Mouse (Mus musculus): Measurements from ENCODE around the gene Sh3bgr. TPM values are rescaled to one million over a fixed set of nuclear protein-coding genes. Genes with fewer than 3 reads are reported as not detected.

Sh3bgr gene
- polyA plus RNA-seq (2017; shearing (Covaris generic)), result not detected

DNA sequence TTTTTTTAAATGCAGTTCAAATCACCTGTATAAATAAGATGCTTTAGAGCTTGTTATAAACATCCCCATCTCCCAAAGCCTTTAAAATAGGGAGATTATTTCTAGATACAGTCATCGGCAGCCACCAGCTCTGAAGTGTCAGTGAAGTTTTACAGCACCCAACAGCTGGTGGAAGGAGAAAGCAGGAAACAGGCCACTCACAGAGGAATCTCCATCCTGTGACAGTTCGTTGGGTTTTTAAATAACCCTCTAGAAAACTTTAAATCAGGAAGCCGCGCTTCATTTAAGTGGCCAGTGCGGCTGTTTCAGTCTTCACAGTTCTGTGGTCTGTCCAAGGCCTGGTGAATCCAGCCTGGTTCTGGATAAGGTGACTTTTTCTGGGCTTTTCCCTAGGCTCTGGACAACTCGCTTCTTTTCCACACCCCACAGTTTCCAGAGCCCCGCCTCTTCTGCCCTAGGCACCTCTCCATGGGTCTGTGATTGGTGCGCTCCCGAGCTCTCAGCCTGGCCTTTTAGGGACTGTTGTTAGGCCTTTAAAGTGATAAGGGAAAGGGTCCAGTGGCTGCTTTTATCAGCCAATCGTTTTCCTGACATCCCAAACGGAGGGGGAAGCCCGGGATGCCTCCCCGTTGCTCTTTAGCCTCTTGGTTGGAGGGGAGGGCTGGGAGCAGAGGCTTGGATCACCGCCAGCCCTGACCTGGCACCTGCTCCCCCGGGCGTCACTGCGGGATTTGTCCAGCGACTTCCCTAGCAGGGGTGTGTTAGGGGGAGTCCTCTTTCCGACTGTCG lies at the start of gene Sh3bgr:
Gene Sh3bgr (plus strand): TSS at position 538 of the 789 bp plus-strand sequence.

GRCm38 (mm10) chr16:96191531-96192506 lies 8.4 kb upstream of the Sh3bgr start, which contains the start of gene Lca5l:
Gene Lca5l (minus strand): TSS chr16:96192271.

DNA sequence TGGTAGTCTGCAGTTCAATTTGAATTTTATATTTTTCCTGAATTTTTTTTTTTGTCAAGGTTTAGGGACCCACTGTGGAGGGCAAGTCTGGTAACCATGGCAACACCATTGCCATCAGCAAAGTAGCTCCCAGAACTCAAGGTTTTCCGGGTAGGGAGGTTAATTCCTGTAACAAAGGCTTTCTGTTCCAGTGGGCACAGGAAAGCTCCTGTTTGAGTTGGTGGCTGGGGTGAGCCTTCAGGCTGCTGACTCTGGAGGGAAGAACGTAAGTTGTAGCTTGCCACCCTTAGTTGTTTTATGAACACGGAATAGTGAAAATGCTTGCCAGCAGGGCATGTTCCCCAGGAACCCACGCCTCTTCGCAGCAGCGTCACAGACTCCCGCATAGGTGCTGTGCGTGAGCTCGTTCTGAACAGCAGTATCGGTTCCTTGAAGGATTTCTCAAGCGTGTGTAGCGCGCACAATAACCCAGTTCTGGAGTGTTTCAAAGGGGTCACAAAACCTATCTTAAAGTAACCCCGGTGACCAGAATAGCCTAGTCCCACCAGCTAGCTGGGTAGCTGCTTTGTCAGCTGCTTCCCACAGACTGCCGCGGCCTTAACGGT lies 35.2 kb downstream of the Sh3bgr start, which contains the start of gene B3galt5:
Gene B3galt5 (plus strand): TSS at position 436 of the 605 bp plus-strand sequence.

Other genes starting within 250 kb of the Sh3bgr start
- 64.0 TPM for gene Psmg1, start 209.5 kb upstream of the Sh3bgr start, polyA plus RNA-seq (2017; shearing (Covaris generic))
- 32.5 TPM for gene Brwd1, start 117.9 kb upstream of the Sh3bgr start, polyA plus RNA-seq (2017; shearing (Covaris generic))
- gene Hmgn1, start 72.7 kb upstream of the Sh3bgr start, polyA plus RNA-seq (2017; shearing (Covaris generic)), result 85.8 TPM
- gene Wrb, start 55.0 kb upstream of the Sh3bgr start, polyA plus RNA-seq (2017; shearing (Covaris generic)), result 14.8 TPM
- not detected for gene Lca5l, start 8.2 kb upstream of the Sh3bgr start, polyA plus RNA-seq (2017; shearing (Covaris generic))
- 3.6 TPM for gene B3galt5, start 35.4 kb downstream of the Sh3bgr start, polyA plus RNA-seq (2017; shearing (Covaris generic))
- gene Itgb2l, start 243.2 kb downstream of the Sh3bgr start, polyA plus RNA-seq (2017; shearing (Covaris generic)), result not detected

All from inflammation-experienced regulatory T-cells, adult 16 weeks (primary cell).